Comparison of ENCODE assay signal across 8 mouse cellular contexts in genomic region chr9:121997010-121997409, GRCm38 (mm10). TPM values are rescaled to one million over a fixed set of nuclear protein-coding genes. Genes with fewer than 3 reads are reported as not detected.
A peak's percentile ranks its signal among the peaks of the same experiment; 100 is the strongest.
DNase-seq lines count a peak whose midpoint lies in the region; ATAC-seq and TF ChIP-seq lines count a peak whose summit lies in the region.

Gene Pomgnt2, minus strand, starts transcription at chr9:121997110.

- TF ChIP-seq EP300 in heart, adult 2 months (IDR thresholded peaks at IDR 0.05; ENCODE audit: insufficient read depth, low read depth, low read length) = no peak

- H3K9me3 ChIP-seq in heart, embryonic 12.5 days (replicated peaks) = 0 out of 2 replicates have a peak, but pooled peaks cover 6% of the 10 kb centered on the region
- H3K9me3 ChIP-seq in stomach, embryonic 15.5 days = no peaks in the 10 kb centered on the region

- TF ChIP-seq CTCF in heart, adult 2 months (IDR thresholded peaks at IDR 0.05) = no peak

- H3K4me3 ChIP-seq in heart, adult 2 months = peak within 1 kb of the TSS; percentile 70
- H3K4me3 ChIP-seq in heart, embryonic 12.5 days = peak within 1 kb of the TSS; percentile 66
- peak within 1 kb of the TSS; percentile 90 for H3K4me3 ChIP-seq in stomach, embryonic 15.5 days (replicated peaks)

- H3K36me3 ChIP-seq in heart, adult 2 months (ENCODE audit: control insufficient read depth, insufficient read depth, low read length) = no peaks in the 10 kb centered on the region
- no peaks in the 10 kb centered on the region for H3K36me3 ChIP-seq in heart, embryonic 12.5 days
- no peaks in the 10 kb centered on the region for H3K36me3 ChIP-seq in stomach, embryonic 15.5 days

- intact Hi-C loops in heart, adult 2 months (cut with DNase I) = no loop called here
- intact Hi-C loops in left cerebral cortex, postnatal 36 days (cut with DNase I) = no loop called here

- ATAC-seq in heart, embryonic 12.5 days (ENCODE audit: insufficient number of reproducible peaks, low FRiP score) = no peak
- ATAC-seq in stomach, embryonic 15.5 days (ENCODE audit: insufficient read depth, low FRiP score, low read depth) = no peak

- H3K9ac ChIP-seq in heart, adult 2 months (ENCODE audit: low read depth, low read length) = no peak within 1 kb of the TSS
- H3K9ac ChIP-seq in heart, embryonic 12.5 days = no peak within 1 kb of the TSS
- no peak within 1 kb of the TSS for H3K9ac ChIP-seq in stomach, embryonic 15.5 days

- H3K27me3 ChIP-seq in heart, adult 2 months (ENCODE audit: control insufficient read depth, insufficient read depth, low read length) = no peaks in the 10 kb centered on the region
- H3K27me3 ChIP-seq in heart, embryonic 12.5 days (replicated peaks) = peaks cover 10% of the 10 kb centered on the region; the same call in 1 of the 2 replicates
- H3K27me3 ChIP-seq in stomach, embryonic 15.5 days (replicated peaks) = no peaks in the 10 kb centered on the region

- no peaks in the 10 kb centered on the region for H3K4me1 ChIP-seq in heart, adult 2 months (ENCODE audit: control insufficient read depth, insufficient read depth, low read length)
- H3K4me1 ChIP-seq in heart, embryonic 12.5 days (replicated peaks) = peaks cover 3% of the 10 kb centered on the region; the same call in 1 of the 2 replicates
- H3K4me1 ChIP-seq in stomach, embryonic 15.5 days = peaks cover 5% of the 10 kb centered on the region; the same call in 1 of the 2 replicates

- no peak for TF ChIP-seq POLR2A in heart, adult 2 months (IDR thresholded peaks at IDR 0.05; ENCODE audit: insufficient read depth, low read depth, low read length)

- peak within 1 kb of the TSS; percentile 95 for H3K4me2 ChIP-seq in heart, embryonic 12.5 days
- H3K4me2 ChIP-seq in stomach, embryonic 15.5 days = peak within 1 kb of the TSS; percentile 97; the same call in 1 of the 2 replicates

- no peak for DNase-seq in heart, adult 2 months
- no peak for DNase-seq in heart, postnatal 4 days
- no peak for DNase-seq in adrenal gland, adult 8-10 months
- DNase-seq in left cerebral cortex, postnatal 36 days (ENCODE audit: low spot score in 2 of 2) = no peak
- DNase-seq in B cell, adult 2 months = no peak
- no peak for DNase-seq in ovary, postnatal 14 days (ENCODE audit: low spot score)

- no peak within 1 kb of the TSS for H3K27ac ChIP-seq in heart, adult 2 months
- no peak within 1 kb of the TSS for H3K27ac ChIP-seq in heart, embryonic 12.5 days (ENCODE audit: poor library complexity, severe bottlenecking)
- H3K27ac ChIP-seq in stomach, embryonic 15.5 days = no peak within 1 kb of the TSS

- peaks cover 2% of the 10 kb centered on the region; the same call in 1 of the 2 replicates for H3K79me2 ChIP-seq in heart, adult 2 months (replicated peaks; ENCODE audit: control insufficient read depth, insufficient read depth, low read length)

RNA-seq across cellular contexts. Expression of gene Pomgnt2, which starts in this region (rescaled TPM):
- total RNA-seq in heart, adult 2 months (2021) = 10 to 100 TPM; 14.0 to 15.3 TPM
- 21.0 and 21.4 TPM in 2 replicates for polyA plus RNA-seq in heart, adult 2 months (2012; rRNA removed)
- total RNA-seq in heart, postnatal 4 days (2021) = 1 to 10 TPM; 7.8 to 7.9 TPM
- 10 to 100 TPM; 21.3 to 31.3 (median 28.5) TPM for total RNA-seq in adrenal gland, adult 8-10 months (2022)
- polyA plus RNA-seq in heart, embryonic 12.5 days (2016; fragmentation: Nextera tagmentation; extraction: Ambion mirVana) = 14.3 and 14.7 TPM in 2 replicates
- total RNA-seq in left cerebral cortex, postnatal 36 days (2021) = 10 to 100 TPM; 38.0 to 38.2 TPM
- 16.5 TPM in 2 replicates for polyA plus RNA-seq in stomach, embryonic 15.5 days (2015; fragmentation: Nextera tagmentation; extraction: Ambion mirVana)
